22 mouse cellular contexts compared by ENCODE assay signal in the genomic region with DNA sequence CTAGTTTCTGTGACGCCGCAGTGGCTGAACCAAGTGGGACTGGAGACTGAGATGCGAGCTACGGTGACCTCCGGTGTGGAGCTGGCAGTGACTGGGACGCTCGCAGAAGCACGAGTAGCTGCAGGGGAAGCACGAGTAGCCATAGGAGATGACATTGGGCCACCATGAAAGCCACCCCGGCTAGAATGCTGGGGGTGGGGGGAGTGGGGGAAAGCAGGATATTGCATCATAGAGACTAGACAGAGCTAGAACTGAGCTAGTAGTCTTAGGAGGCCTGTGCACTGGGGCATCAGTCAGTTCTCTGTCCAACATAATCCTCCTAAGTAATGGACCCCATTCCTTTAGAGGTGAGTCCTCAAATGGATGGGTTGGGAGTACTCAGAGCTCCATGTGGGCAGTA. TPM values are rescaled to one million over a fixed set of nuclear protein-coding genes. Genes with fewer than 3 reads are reported as not detected.
DNase-seq lines count a peak whose midpoint lies in the region; ATAC-seq and TF ChIP-seq lines count a peak whose summit lies in the region.
"Had no signal": no experiment of that assay in that cellular context is flagged by ENCODE, and none has a peak within 500 bp of the region (broad histone marks: within the 10 kb centered on the region; RNA-seq: fewer than 3 reads in every experiment).

No protein-coding gene starts in this region.

- no peak overlapping the region for H3K4me3 ChIP-seq in hindbrain, postnatal 0 days (ENCODE audit: low read length)
- H3K4me3 ChIP-seq in hindbrain, embryonic 12.5 days, result no peak overlapping the region
- H3K4me3 ChIP-seq in E14TG2a.4 (replicated peaks; ENCODE audit: low read length), result peak overlapping the region; percentile 7; the same call in 1 of the 2 replicates
- H3K4me3 ChIP-seq in cortical plate, adult 2 months (ENCODE audit: insufficient read depth, low read length), result no peak overlapping the region
- H3K4me3 ChIP-seq in kidney, embryonic 16.5 days (ENCODE audit: low read length), result no peak overlapping the region
- H3K4me3 ChIP-seq: embryonic facial prominence, embryonic 10.5 days; forebrain, embryonic 13.5 days; gastrocnemius, adult 2 months; heart, embryonic 15.5 days had no signal

- H3K4me2 ChIP-seq in hindbrain, postnatal 0 days (ENCODE audit: low read depth, low read length), result no peak overlapping the region
- no peak overlapping the region for H3K4me2 ChIP-seq in hindbrain, embryonic 12.5 days (replicated peaks)
- H3K4me2 ChIP-seq in kidney, embryonic 16.5 days (replicated peaks; ENCODE audit: low read depth, low read length), result no peak overlapping the region
- H3K4me2 ChIP-seq: forebrain, embryonic 13.5 days; heart, embryonic 11.5 days; heart, embryonic 15.5 days had no signal

- TF ChIP-seq POLR2A in cortical plate, adult 2 months (IDR thresholded peaks at IDR 0.05; ENCODE audit: extremely low read depth, insufficient read depth, low read length), result 0 out of 2 replicates have a peak, but pooled peaks have one; percentile 22

- DNase-seq in hindbrain, postnatal 0 days (ENCODE audit: low spot score), result no peak
- no peak for DNase-seq in ovary, postnatal 36 days (ENCODE audit: low spot score)
- DNase-seq: adrenal gland, postnatal 14 days; cerebellum, adult 11-12 months; cerebellum, adult 9-10 months; cerebellum, postnatal 25 days; forebrain, postnatal 0 days; gastrocnemius, adult 2 months; gastrocnemius, postnatal 25 days; heart, adult 18-20 months had no signal

- H3K9ac ChIP-seq in hindbrain, postnatal 0 days (replicated peaks; ENCODE audit: low read length), result no peak overlapping the region
- no peak overlapping the region for H3K9ac ChIP-seq in hindbrain, embryonic 12.5 days
- no peak overlapping the region for H3K9ac ChIP-seq in kidney, embryonic 16.5 days (replicated peaks; ENCODE audit: low read length)
- H3K9ac ChIP-seq: forebrain, embryonic 13.5 days; forebrain, postnatal 0 days; heart, embryonic 15.5 days had no signal

- no peaks in the 10 kb centered on the region for H3K4me1 ChIP-seq in hindbrain, postnatal 0 days (ENCODE audit: insufficient read depth, low read length)
- H3K4me1 ChIP-seq in hindbrain, embryonic 12.5 days, result no peaks in the 10 kb centered on the region
- peaks cover 42% of the 10 kb centered on the region for H3K4me1 ChIP-seq in E14TG2a.4 (replicated peaks; ENCODE audit: low read depth, low read length)
- H3K4me1 ChIP-seq in cortical plate, adult 2 months (ENCODE audit: control insufficient read depth, insufficient read depth, low read length), result no peaks in the 10 kb centered on the region
- H3K4me1 ChIP-seq in kidney, embryonic 16.5 days (ENCODE audit: insufficient read depth, low read length), result no peaks in the 10 kb centered on the region
- H3K4me1 ChIP-seq: embryonic facial prominence, embryonic 10.5 days; forebrain, embryonic 13.5 days; heart, embryonic 15.5 days had no signal

- H3K27me3 ChIP-seq in hindbrain, postnatal 0 days (ENCODE audit: insufficient read depth, low read length), result no peaks in the 10 kb centered on the region
- no peaks in the 10 kb centered on the region for H3K27me3 ChIP-seq in hindbrain, embryonic 12.5 days
- no peaks in the 10 kb centered on the region for H3K27me3 ChIP-seq in E14TG2a.4 (ENCODE audit: insufficient read depth, low read length)
- H3K27me3 ChIP-seq in kidney, embryonic 16.5 days (ENCODE audit: insufficient read depth, low read length), result no peaks in the 10 kb centered on the region
- H3K27me3 ChIP-seq: forebrain, embryonic 13.5 days; heart, embryonic 15.5 days had no signal

- peaks cover 60% of the 10 kb centered on the region for H3K36me3 ChIP-seq in hindbrain, postnatal 0 days (ENCODE audit: insufficient read depth, low read length)
- peaks cover 88% of the 10 kb centered on the region for H3K36me3 ChIP-seq in hindbrain, embryonic 12.5 days
- peaks cover 58% of the 10 kb centered on the region for H3K36me3 ChIP-seq in E14TG2a.4 (ENCODE audit: insufficient read depth, low read length)
- H3K36me3 ChIP-seq in kidney, embryonic 16.5 days (ENCODE audit: insufficient read depth, low read length), result peaks cover 49% of the 10 kb centered on the region

- H3K9me3 ChIP-seq in hindbrain, postnatal 0 days (ENCODE audit: low read length), result no peaks in the 10 kb centered on the region
- no peaks in the 10 kb centered on the region for H3K9me3 ChIP-seq in hindbrain, embryonic 12.5 days (replicated peaks)
- peaks cover 22% of the 10 kb centered on the region for H3K9me3 ChIP-seq in E14TG2a.4 (ENCODE audit: low read length)
- no peaks in the 10 kb centered on the region for H3K9me3 ChIP-seq in kidney, embryonic 16.5 days (ENCODE audit: low read length)
- H3K9me3 ChIP-seq: embryonic facial prominence, embryonic 10.5 days; forebrain, embryonic 13.5 days; heart, embryonic 15.5 days had no signal

- TF ChIP-seq CTCF in hindbrain, postnatal 0 days (IDR thresholded peaks at IDR 0.05; ENCODE audit: low read depth), result no peak
- no peak for TF ChIP-seq CTCF in E14TG2a.4 (conservative IDR thresholded peaks at IDR 0.05; ENCODE audit: low read length)
- TF ChIP-seq CTCF in cortical plate, adult 2 months (IDR thresholded peaks at IDR 0.05; ENCODE audit: extremely low read depth, insufficient read depth, low read length), result no peak

- ATAC-seq in hindbrain, postnatal 0 days, result 0 out of 2 replicates have a peak, but pooled peaks have one; percentile 33
- no peak for ATAC-seq in hindbrain, embryonic 12.5 days (ENCODE audit: low FRiP score)
- ATAC-seq in kidney, embryonic 16.5 days (ENCODE audit: low FRiP score, low TSS enrichment), result no peak
- ATAC-seq: forebrain, embryonic 13.5 days; forebrain, postnatal 0 days; hindbrain, embryonic 16.5 days had no signal

- 92% methylated on average over 10 of the region's 10 CpGs for WGBS in hindbrain, postnatal 0 days
- 91% methylated on average over 10 of the region's 10 CpGs for WGBS in hindbrain, embryonic 12.5 days
- WGBS in kidney, embryonic 16.5 days, result 91% methylated on average over 10 of the region's 10 CpGs

- H3K27ac ChIP-seq in hindbrain, postnatal 0 days, result no peak overlapping the region
- H3K27ac ChIP-seq in hindbrain, embryonic 12.5 days, result no peak overlapping the region
- H3K27ac ChIP-seq in cortical plate, adult 2 months (ENCODE audit: insufficient read depth, low read length), result no peak overlapping the region
- no peak overlapping the region for H3K27ac ChIP-seq in kidney, embryonic 16.5 days (ENCODE audit: low read length)
- H3K27ac ChIP-seq: embryonic facial prominence, embryonic 10.5 days; forebrain, embryonic 13.5 days; gastrocnemius, adult 2 months; heart, embryonic 15.5 days had no signal

RNA-seq across cellular contexts. Expression of a gene that starts 11.3 kb away (rescaled TPM):
- 36.2 and 40.0 TPM in 2 replicates for total RNA-seq in hindbrain, postnatal 0 days (2014; rRNA removed)
- 12.1 and 12.3 TPM in 2 replicates for polyA plus RNA-seq in hindbrain, postnatal 0 days (2015; fragmentation: Nextera tagmentation; extraction: Ambion mirVana)
- 35.8 and 37.2 TPM in 2 replicates for polyA plus RNA-seq in hindbrain, embryonic 12.5 days (2016; fragmentation: Nextera tagmentation; extraction: Ambion mirVana)
- 16.9 and 19.5 TPM in 2 replicates for polyA plus RNA-seq in cortical plate, adult 2 months (2012; rRNA removed)
- 19.8 and 22.1 TPM in 2 replicates for polyA plus RNA-seq in kidney, embryonic 16.5 days (2015; fragmentation: Nextera tagmentation; extraction: Ambion mirVana)

RNA-seq across cellular contexts. Expression of a gene that starts 15.7 kb away (rescaled TPM):
- total RNA-seq in hindbrain, postnatal 0 days (2014; rRNA removed), result 33.6 and 34.6 TPM in 2 replicates
- polyA plus RNA-seq in hindbrain, postnatal 0 days (2015; fragmentation: Nextera tagmentation; extraction: Ambion mirVana), result 35.6 and 36.2 TPM in 2 replicates
- polyA plus RNA-seq in hindbrain, embryonic 12.5 days (2016; fragmentation: Nextera tagmentation; extraction: Ambion mirVana), result 67.3 and 75.4 TPM in 2 replicates
- 48.0 and 51.1 TPM in 2 replicates for polyA plus RNA-seq in cortical plate, adult 2 months (2012; rRNA removed)
- 50.6 and 51.4 TPM in 2 replicates for polyA plus RNA-seq in kidney, embryonic 16.5 days (2015; fragmentation: Nextera tagmentation; extraction: Ambion mirVana)

RNA-seq across cellular contexts. Expression of a gene that starts 15.9 kb away (rescaled TPM):
- total RNA-seq in hindbrain, postnatal 0 days (2014; rRNA removed), result 9.0 and 10.9 TPM in 2 replicates
- polyA plus RNA-seq in hindbrain, postnatal 0 days (2015; fragmentation: Nextera tagmentation; extraction: Ambion mirVana), result 9.2 and 11.2 TPM in 2 replicates
- 13.0 and 17.0 TPM in 2 replicates for polyA plus RNA-seq in hindbrain, embryonic 12.5 days (2016; fragmentation: Nextera tagmentation; extraction: Ambion mirVana)
- 22.0 and 22.3 TPM in 2 replicates for polyA plus RNA-seq in cortical plate, adult 2 months (2012; rRNA removed)
- polyA plus RNA-seq in kidney, embryonic 16.5 days (2015; fragmentation: Nextera tagmentation; extraction: Ambion mirVana), result 16.7 and 17.6 TPM in 2 replicates

RNA-seq across cellular contexts. Expression of a gene that starts 31.1 kb away (rescaled TPM):
- 63.1 and 71.4 TPM in 2 replicates for total RNA-seq in hindbrain, postnatal 0 days (2014; rRNA removed)
- polyA plus RNA-seq in hindbrain, postnatal 0 days (2015; fragmentation: Nextera tagmentation; extraction: Ambion mirVana), result 58.2 and 65.0 TPM in 2 replicates
- polyA plus RNA-seq in hindbrain, embryonic 12.5 days (2016; fragmentation: Nextera tagmentation; extraction: Ambion mirVana), result 49.1 and 50.8 TPM in 2 replicates
- 143 and 150 TPM in 2 replicates for polyA plus RNA-seq in cortical plate, adult 2 months (2012; rRNA removed)
- 40.7 and 46.7 TPM in 2 replicates for polyA plus RNA-seq in kidney, embryonic 16.5 days (2015; fragmentation: Nextera tagmentation; extraction: Ambion mirVana)

RNA-seq across cellular contexts. Expression of a gene that starts 43.1 kb away (rescaled TPM):
- total RNA-seq in hindbrain, postnatal 0 days (2014; rRNA removed), result 5.7 and 20.5 TPM in 2 replicates
- polyA plus RNA-seq in hindbrain, postnatal 0 days (2015; fragmentation: Nextera tagmentation; extraction: Ambion mirVana), result 7.1 and 9.2 TPM in 2 replicates
- polyA plus RNA-seq in hindbrain, embryonic 12.5 days (2016; fragmentation: Nextera tagmentation; extraction: Ambion mirVana), result 5.4 and 6.3 TPM in 2 replicates
- not detected in 2 replicates for polyA plus RNA-seq in cortical plate, adult 2 months (2012; rRNA removed)
- polyA plus RNA-seq in kidney, embryonic 16.5 days (2015; fragmentation: Nextera tagmentation; extraction: Ambion mirVana), result 10.5 and 10.6 TPM in 2 replicates
- total RNA-seq: adrenal gland, adult 18-20 months; adrenal gland, postnatal 14 days; gastrocnemius, adult 2 months; gastrocnemius, postnatal 25 days; heart, adult 18-20 months; heart, postnatal 25 days; MEL had no signal
